Mouse (Mus musculus) Patski (cell line): ENCODE data around the gene Zfp697. TPM values are rescaled to one million over a fixed set of nuclear protein-coding genes. Genes with fewer than 3 reads are reported as not detected.
A peak's percentile ranks its signal among the peaks of the same experiment; 100 is the strongest.
"Not testable (repeated sequence)": the region's sequence is repeated elsewhere in the genome, so short reads cannot be mapped to it uniquely, and the experiment has no call there.

Source experiments
- ATAC-seq: fragments of 100-300 bp; one replicate; pipeline ENCODE4 v1.8.0; 2021
- CTCF ChIA-PET: fragments of 350-600 bp; sonication (Branson Sonifier 250); formaldehyde crosslinking; loops from one replicate; lab custom pipeline; 2022; ENCODE audit warnings: inconsistent platforms; lab: Charles Lee
- POLR2A ChIA-PET: fragments of 350-600 bp; sonication (Branson Sonifier 250); formaldehyde crosslinking; loops from one replicate; lab custom pipeline; 2022; ENCODE audit warnings: antibody characterized with exemption, inconsistent platforms; lab: Charles Lee
- DNase-seq: peaks from one replicate; pipeline ENCODE4 v3.0.0-alpha.2; 2011; ENCODE audit warnings: low read depth, low spot score
- H3K27me3 ChIP-seq: fragments of 371-371 bp; one replicate; pipeline ENCODE4 v1.5.1; 2021
- CTCF ChIP-seq: fragments of 100-300 bp; IDR thresholded peaks from one replicate; pipeline ENCODE4 v1.5.1; 2021
- in situ Hi-C: fragments of 300-500 bp; cut with MboI; formaldehyde crosslinking; loops from 3 replicates; pipeline ENCODE4 v1.11.1; 2018; ENCODE audit warnings: low pct_unique_long_range_greater_than_20kb, mixed read lengths
- polyA plus RNA-seq: library from polyadenylated mRNA; unstranded; gene quantifications from one replicate; pipeline ENCODE4 v1.2.3, GENCODE M21; 2021

The Zfp697 gene
- polyA plus RNA-seq, 1 experiment from 2014 or later: 21.4 TPM

GRCm38 (mm10) chr3:98567717-98568116, 185.5 kb downstream of the Zfp697 start:
- POLR2A ChIA-PET, ATAC-seq, DNase-seq, H3K27me3 ChIP-seq, in situ Hi-C loops, CTCF ChIA-PET: not testable (repeated sequence)

- CTCF ChIA-PET, in situ Hi-C loops, H3K27me3 ChIP-seq, POLR2A ChIA-PET, DNase-seq, ATAC-seq: not testable (repeated sequence)
These were observed 198.8 kb downstream of the Zfp697 start for GRCm38 (mm10) chr3:98581024-98581423.

DNA sequence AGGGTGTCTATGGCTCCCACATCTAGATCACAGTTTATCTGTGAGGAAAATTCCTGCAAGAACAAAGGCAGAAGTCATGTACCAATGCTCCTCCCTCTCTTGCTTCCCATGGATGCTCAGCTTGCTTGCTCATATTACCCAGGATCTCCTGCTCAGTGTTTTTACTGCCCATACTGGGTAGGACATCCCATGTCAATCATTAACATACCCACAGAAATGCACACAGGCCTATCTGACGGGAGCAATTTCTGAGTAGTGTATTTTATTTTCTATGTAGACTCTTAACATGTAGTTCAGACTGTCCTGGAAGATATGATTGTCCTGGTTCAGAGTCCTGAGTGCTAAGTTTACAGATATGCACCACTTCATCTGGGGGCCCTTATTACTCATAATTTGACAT, 199.9 kb downstream of the Zfp697 start:
- POLR2A ChIA-PET, CTCF ChIA-PET, DNase-seq, H3K27me3 ChIP-seq, in situ Hi-C loops, ATAC-seq: not testable (repeated sequence)

- DNase-seq, CTCF ChIA-PET, in situ Hi-C loops, POLR2A ChIA-PET, H3K27me3 ChIP-seq, ATAC-seq: not testable (repeated sequence)
These were observed 200.4 kb downstream of the Zfp697 start for GRCm38 (mm10) chr3:98582622-98583021.

DNA sequence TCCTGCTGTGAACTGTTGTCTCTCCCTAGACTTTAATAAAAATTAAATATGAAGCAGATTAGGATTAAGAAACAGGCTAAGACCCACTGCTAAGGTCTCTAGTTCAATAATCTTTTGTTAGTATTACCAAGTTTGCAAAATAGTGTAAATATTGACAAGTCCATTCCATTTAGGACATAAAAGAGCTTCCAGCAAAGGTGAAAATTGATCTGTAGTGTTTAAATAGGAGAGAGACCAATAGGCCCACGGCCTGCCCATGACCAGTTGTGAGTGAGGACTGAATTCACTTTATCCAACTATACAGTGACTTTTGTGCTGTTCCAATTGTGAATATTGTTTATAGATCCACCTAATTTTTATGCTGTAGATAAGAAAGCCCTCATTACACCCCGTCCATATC, 205.5 kb downstream of the Zfp697 start:
- DNase-seq (no peak), ATAC-seq (no peak)
- no peak for TF ChIP-seq CTCF
- peaks cover 15% of the 10 kb centered on the region for H3K27me3 ChIP-seq
- in situ Hi-C loops: no loop called here
- POLR2A ChIA-PET: no interaction called here
- CTCF ChIA-PET: no interaction called here

DNA sequence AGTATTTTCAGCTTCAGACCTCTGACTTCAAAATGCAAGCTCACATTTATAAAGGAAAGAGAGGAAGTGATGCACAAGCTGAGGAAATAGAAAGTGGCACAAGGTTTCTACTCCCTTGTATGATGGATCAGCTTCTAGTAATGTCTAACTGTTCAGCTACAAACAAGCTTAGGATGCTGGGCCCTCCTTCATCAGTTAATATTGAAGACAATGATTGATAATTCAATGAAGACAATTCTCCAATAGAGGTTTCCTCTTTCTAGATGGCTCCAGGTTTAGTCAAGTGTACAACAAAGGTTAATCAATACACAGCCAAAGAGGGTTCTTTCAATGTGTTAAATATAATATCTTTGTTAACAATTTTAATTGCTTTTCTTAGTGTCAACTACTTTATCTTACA, 206.4 kb downstream of the Zfp697 start, which contains the start of gene Gm10681:
Gm10681 (minus strand) TSS at position 101 of the 400 bp plus-strand sequence.
- in situ Hi-C loops: no loop called here
- POLR2A ChIA-PET: no interaction called here
- H3K27me3 ChIP-seq: peaks cover 19% of the 10 kb centered on the region
- DNase-seq (no peak), ATAC-seq (no peak)
- TF ChIP-seq CTCF: no peak
- CTCF ChIA-PET: no interaction called here

- H3K27me3 ChIP-seq, DNase-seq, CTCF ChIA-PET, POLR2A ChIA-PET, ATAC-seq, in situ Hi-C loops: not testable (repeated sequence)
These were observed 231.3 kb downstream of the Zfp697 start for GRCm38 (mm10) chr3:98613540-98613939.

- in situ Hi-C loops: no loop called here
- CTCF ChIA-PET: no interaction called here
- H3K27me3 ChIP-seq: no peaks in the 10 kb centered on the region
- DNase-seq: no peak
- TF ChIP-seq CTCF: no peak
- ATAC-seq: no peak
- POLR2A ChIA-PET: no interaction called here
These were observed 231.7 kb downstream of the Zfp697 start for GRCm38 (mm10) chr3:98613963-98614362.

- ATAC-seq, POLR2A ChIA-PET, H3K27me3 ChIP-seq, in situ Hi-C loops, CTCF ChIA-PET, DNase-seq: not testable (repeated sequence)
These were observed 232.2 kb downstream of the Zfp697 start for GRCm38 (mm10) chr3:98614406-98614927.

- DNase-seq, ATAC-seq, CTCF ChIA-PET, H3K27me3 ChIP-seq, POLR2A ChIA-PET, in situ Hi-C loops: not testable (repeated sequence)
- peak; percentile 35 for TF ChIP-seq CTCF
These were observed 234.0 kb downstream of the Zfp697 start for GRCm38 (mm10) chr3:98616244-98616643.

- CTCF ChIA-PET: interaction anchor here (1.1 kb wide), 1 partner anchor 390 kb away, joined by 4 read pairs; no protein-coding TSS in a partner anchor
- POLR2A ChIA-PET: not testable (repeated sequence)
These were observed 234.5 kb downstream of the Zfp697 start for GRCm38 (mm10) chr3:98616786-98617185.

GRCm38 (mm10) chr3:98629633-98630032, 247.4 kb downstream of the Zfp697 start:
- no peak for DNase-seq
- in situ Hi-C loops: loop anchor here (10.0 kb wide), 1 partner anchor 275 kb away; no protein-coding TSS in a partner anchor
- POLR2A ChIA-PET: no interaction called here
- peaks cover 11% of the 10 kb centered on the region for H3K27me3 ChIP-seq
- TF ChIP-seq CTCF: no peak
- no peak for ATAC-seq
- CTCF ChIA-PET: no interaction called here

More at GRCm38 (mm10) chr3:98616786-98617185, 234.5 kb downstream of the Zfp697 start:
- DNase-seq, H3K27me3 ChIP-seq, ATAC-seq, in situ Hi-C loops: not testable (repeated sequence)
